Mouse (Mus musculus) hindbrain, postnatal 0 days (tissue): Measurements from ENCODE around the gene Tesk1. TPM values are rescaled to one million over a fixed set of nuclear protein-coding genes. Genes with fewer than 3 reads are reported as not detected.

Experiments
- ATAC-seq: fragments of 200-750 bp; cut with Nextera tagmentation; 2 replicates; pipeline ENCODE4 v1.8.0; 2017; ENCODE audit warnings: mild to moderate bottlenecking, moderate TSS enrichment, moderate library complexity
- DNase-seq: peaks from one replicate; pipeline ENCODE4 v3.0.0-alpha.2; 2015; ENCODE audit warnings: low spot score
- H3K27ac ChIP-seq: fragments of 300-500 bp; sonication (generic); 2 replicates; pipeline ENCODE4 v1.5.1; 2014; ENCODE audit warnings: mild to moderate bottlenecking
- H3K27me3 ChIP-seq: fragments of 300-500 bp; sonication (generic); 2 replicates; pipeline ENCODE4 v1.6.1; 2014; ENCODE audit warnings: low read length, mixed read lengths; ENCODE audit not compliant: insufficient read depth
- H3K36me3 ChIP-seq: fragments of 300-500 bp; sonication (generic); 2 replicates; pipeline ENCODE4 v1.6.1; 2014; ENCODE audit warnings: low read length, mixed read lengths; ENCODE audit not compliant: insufficient read depth
- H3K4me1 ChIP-seq: fragments of 300-500 bp; sonication (generic); 2 replicates; pipeline ENCODE4 v1.6.1; 2014; ENCODE audit warnings: antibody characterized with exemption, low read length, mixed read lengths; ENCODE audit not compliant: insufficient read depth
- H3K4me2 ChIP-seq: fragments of 300-500 bp; sonication (generic); 2 replicates; pipeline ENCODE4 v1.6.1; 2014; ENCODE audit warnings: low read depth, mild to moderate bottlenecking, low read length, moderate library complexity, mixed read lengths
- H3K4me3 ChIP-seq: fragments of 300-500 bp; sonication (generic); 2 replicates; pipeline ENCODE4 v1.5.1; 2014; ENCODE audit warnings: low read length
- H3K9ac ChIP-seq: fragments of 300-500 bp; sonication (generic); replicated peaks from 2 replicates; pipeline ENCODE4 v1.6.1; 2014; ENCODE audit warnings: mild to moderate bottlenecking, low read length, moderate library complexity, mixed read lengths
- H3K9me3 ChIP-seq: fragments of 300-500 bp; sonication (generic); 2 replicates; pipeline ENCODE4 v1.6.1; 2016; ENCODE audit warnings: low read length, mixed read lengths
- CTCF ChIP-seq: IDR thresholded peaks from 2 replicates; pipeline ENCODE4 v1.5.1; 2016; ENCODE audit warnings: antibody characterized with exemption, control low read depth, low read depth
- WGBS: fragments of 180-500 bp; shearing (Covaris S2); extraction: QIAGEN DNeasy Blood & Tissue Kit; methylation state at CpG from one replicate; pipeline ENCODE4 v1.1.7; 2014; 5-methylcytosine and 5-hydroxymethylcytosine counted together
- polyA plus RNA-seq: library from polyadenylated mRNA; unstranded; fragments of >200 nt; fragmentation: Nextera tagmentation; extraction: Ambion mirVana; gene quantifications from 2 replicates; pipeline ENCODE4 v1.2.1, GENCODE M21; 2015
- total RNA-seq: library from RNA; depleted of rRNA; stranded (reverse); fragments of >200 nt; gene quantifications from 2 replicates; pipeline ENCODE4 v1.2.3, GENCODE M21; 2014

Gene Tesk1
- total and polyA plus RNA-seq, 2 experiments from 2014 or later: 17.8 to 171 TPM

- TF ChIP-seq CTCF: no peak
- Histone ChIP-seq H3K9me3 (no peaks in the 10 kb centered on the region), H3K4me3 (no peak overlapping the region), H3K4me1 (no peaks in the 10 kb centered on the region), H3K27ac (no peak overlapping the region), H3K9ac (no peak overlapping the region), H3K36me3 (peaks cover 59% of the 10 kb centered on the region), H3K4me2 (no peak overlapping the region), H3K27me3 (no peaks in the 10 kb centered on the region)
- WGBS: 37% methylated on average over 14 of the region's 14 CpGs
- no peak for DNase-seq
- ATAC-seq: no peak
Measured at GRCm38 (mm10) chr4:43425197-43425596, 16.5 kb upstream of the Tesk1 start.

GRCm38 (mm10) chr4:43425648-43426380 lies 15.9 kb upstream of the Tesk1 start:
- WGBS: 31% methylated on average over 31 of the region's 31 CpGs
- H3K36me3 ChIP-seq: peaks cover 59% of the 10 kb centered on the region
- H3K9me3 ChIP-seq: no peaks in the 10 kb centered on the region
- DNase-seq (no peak), ATAC-seq (no peak)
- H3K4me3 ChIP-seq: no peak overlapping the region
- no peak overlapping the region for H3K27ac ChIP-seq
- H3K4me2 ChIP-seq: no peak overlapping the region
- H3K4me1 ChIP-seq: no peaks in the 10 kb centered on the region
- no peak for TF ChIP-seq CTCF
- H3K27me3 ChIP-seq: no peaks in the 10 kb centered on the region
- H3K9ac ChIP-seq: no peak overlapping the region

- Histone ChIP-seq H3K27me3 (no peaks in the 10 kb centered on the region), H3K9me3 (no peaks in the 10 kb centered on the region), H3K4me2 (no peak overlapping the region), H3K9ac (0 out of 2 replicates have a peak overlapping the region, but pooled peaks have one; percentile 13), H3K36me3 (peaks cover 58% of the 10 kb centered on the region), H3K4me3 (no peak overlapping the region), H3K4me1 (no peaks in the 10 kb centered on the region), H3K27ac (no peak overlapping the region)
- 57% methylated on average over 10 of the region's 10 CpGs for whole genome bisulfite sequencing
- ATAC-seq (no peak), DNase-seq (no peak)
- no peak for TF ChIP-seq CTCF
Measured at GRCm38 (mm10) chr4:43426487-43426886, 15.3 kb upstream of the Tesk1 start.

GRCm38 (mm10) chr4:43427501-43428179 lies 14.1 kb upstream of the Tesk1 start:
- DNase-seq (peak; percentile 37), ATAC-seq (no peak)
- no peaks in the 10 kb centered on the region for H3K9me3 ChIP-seq
- H3K9ac ChIP-seq: no peak overlapping the region
- 0 out of 2 replicates have a peak overlapping the region, but pooled peaks have one; percentile 10 for H3K4me2 ChIP-seq
- no peaks in the 10 kb centered on the region for H3K27me3 ChIP-seq
- TF ChIP-seq CTCF: no peak
- H3K4me3 ChIP-seq: no peak overlapping the region
- H3K27ac ChIP-seq: 0 out of 2 replicates have a peak overlapping the region, but pooled peaks have one; percentile 36
- peaks cover 46% of the 10 kb centered on the region for H3K36me3 ChIP-seq
- no peaks in the 10 kb centered on the region for H3K4me1 ChIP-seq
- 22% methylated on average over 23 of the region's 23 CpGs for WGBS

GRCm38 (mm10) chr4:43428180-43428861 lies 13.4 kb upstream of the Tesk1 start:
- ATAC-seq: no peak
- no peak overlapping the region for H3K4me3 ChIP-seq
- DNase-seq: no peak
- H3K9me3 ChIP-seq: no peaks in the 10 kb centered on the region
- no peak for TF ChIP-seq CTCF
- H3K27me3 ChIP-seq: no peaks in the 10 kb centered on the region
- no peaks in the 10 kb centered on the region for H3K4me1 ChIP-seq
- WGBS: 35% methylated on average over 16 of the region's 16 CpGs
- no peak overlapping the region; the same call in 1 of the 2 replicates for H3K9ac ChIP-seq
- H3K27ac ChIP-seq: peak overlapping the region; percentile 36; the same call in 1 of the 2 replicates
- H3K36me3 ChIP-seq: peaks cover 39% of the 10 kb centered on the region
- peak overlapping the region; percentile 23; the same call in 1 of the 2 replicates for H3K4me2 ChIP-seq

- 12% methylated on average over 10 of the region's 10 CpGs for WGBS
- Histone ChIP-seq H3K27me3 (no peaks in the 10 kb centered on the region), H3K4me3 (no peak within 1 kb of the TSS), H3K27ac (peak within 1 kb of the TSS; percentile 36; the same call in 1 of the 2 replicates), H3K4me1 (no peaks in the 10 kb centered on the region), H3K9me3 (no peaks in the 10 kb centered on the region), H3K4me2 (peak within 1 kb of the TSS; percentile 23; the same call in 1 of the 2 replicates), H3K36me3 (peaks cover 33% of the 10 kb centered on the region), H3K9ac (no peak within 1 kb of the TSS; the same call in 1 of the 2 replicates)
- ATAC-seq (peak; percentile 48; the same call in 1 of the 2 replicates), DNase-seq (peak; percentile 43)
- no peak for TF ChIP-seq CTCF
Measured at GRCm38 (mm10) chr4:43428946-43429345, 12.8 kb upstream of the Tesk1 start, which contains the start of gene Fam166b. Gene Fam166b (minus strand): TSS chr4:43429134.
